Comparison of ENCODE assay signal across 14 mouse cellular contexts in genomic region chr1:52939021-52939420, GRCm38 (mm10).
"Had no signal": no experiment of that assay in that cellular context is flagged by ENCODE, and none has a peak within 500 bp of the region (broad histone marks: within the 10 kb centered on the region; RNA-seq: fewer than 3 reads in every experiment).

No protein-coding gene starts in this region.

- H3K27ac ChIP-seq: midbrain, embryonic 10.5 days; midbrain, embryonic 12.5 days; neural tube, embryonic 12.5 days; stomach, embryonic 15.5 days; stomach, postnatal 0 days had no signal

- DNase-seq: lung, adult 18-20 months; lung, embryonic 14.5 days; lung, postnatal 10 days; lung, postnatal 4 days; midbrain, embryonic 14.5 days; right cerebral cortex, postnatal 14 days; thymus, adult 2 months; thymus, postnatal 14 days; thymus, postnatal 36 days had no signal

- H3K9me3 ChIP-seq: stomach, embryonic 15.5 days had no signal

- H3K27me3 ChIP-seq: midbrain, embryonic 12.5 days; neural tube, embryonic 12.5 days; stomach, embryonic 15.5 days had no signal

- H3K4me3 ChIP-seq: midbrain, embryonic 10.5 days; midbrain, embryonic 12.5 days; neural tube, embryonic 12.5 days; stomach, embryonic 15.5 days had no signal

- H3K4me1 ChIP-seq: midbrain, embryonic 10.5 days; midbrain, embryonic 12.5 days; neural tube, embryonic 12.5 days; stomach, embryonic 15.5 days had no signal

- H3K36me3 ChIP-seq: midbrain, embryonic 10.5 days; midbrain, embryonic 12.5 days; neural tube, embryonic 12.5 days; stomach, embryonic 15.5 days had no signal

- H3K9ac ChIP-seq: lung, embryonic 14.5 days; midbrain, embryonic 12.5 days; neural tube, embryonic 12.5 days; stomach, embryonic 15.5 days had no signal

- H3K4me2 ChIP-seq: lung, embryonic 14.5 days; midbrain, embryonic 12.5 days; neural tube, embryonic 12.5 days; stomach, embryonic 15.5 days had no signal
